Mouse (Mus musculus) kidney, adult 8-10 months (tissue): ENCODE measurements around the gene Ccl5.
"Not testable (repeated sequence)": the region's sequence is repeated elsewhere in the genome, so short reads cannot be mapped to it uniquely, and the experiment has no call there.

Experiments
- DNase-seq, 2 experiments: peaks; one replicate each; pipeline ENCODE4 v3.0.0; 2022

Gene Ccl5

DNA sequence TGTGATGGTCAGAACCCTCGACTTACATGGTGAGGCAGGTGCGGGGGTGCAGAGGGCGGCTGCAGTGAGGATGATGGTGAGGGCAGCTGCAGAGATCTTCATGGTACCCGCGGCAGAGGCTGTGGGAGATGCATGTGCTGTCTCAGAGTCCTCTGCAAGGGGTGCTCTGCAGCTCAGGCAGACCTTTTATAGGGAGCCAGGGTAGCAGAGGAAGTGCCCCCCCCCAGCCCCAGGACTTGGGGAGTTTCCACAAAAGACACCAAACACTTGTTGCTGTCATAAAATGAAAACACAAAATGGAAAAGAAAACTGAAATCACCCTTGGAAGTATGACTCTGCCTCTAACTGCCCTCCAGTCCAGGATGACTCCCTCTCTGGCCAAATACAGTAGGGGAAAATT lies at the start of gene Ccl5:
Gene Ccl5 (minus strand): TSS at position 159 of the 400 bp plus-strand sequence.
- DNase-seq, result no peak

DNA sequence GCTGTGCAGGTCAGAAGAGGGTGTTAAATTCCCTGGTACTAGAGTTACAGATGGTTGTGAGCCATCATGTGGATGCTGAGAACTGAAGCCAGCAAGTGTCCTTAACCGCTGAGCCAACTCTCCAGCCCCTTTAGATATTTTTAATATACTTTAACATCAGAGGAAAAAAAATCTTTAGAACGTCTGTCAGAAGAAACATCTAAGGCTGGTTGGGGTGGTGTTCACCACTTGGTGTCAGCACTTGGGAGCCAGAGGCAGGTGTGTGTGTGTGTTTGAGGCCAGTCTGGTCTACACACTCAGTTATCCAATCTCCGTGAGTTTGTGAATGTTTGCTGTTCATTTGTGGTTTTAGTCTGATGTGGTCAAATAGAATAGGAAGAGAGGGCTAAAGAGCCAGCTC lies 48.7 kb upstream of the Ccl5 start:
- DNase-seq, result no peak

DNA sequence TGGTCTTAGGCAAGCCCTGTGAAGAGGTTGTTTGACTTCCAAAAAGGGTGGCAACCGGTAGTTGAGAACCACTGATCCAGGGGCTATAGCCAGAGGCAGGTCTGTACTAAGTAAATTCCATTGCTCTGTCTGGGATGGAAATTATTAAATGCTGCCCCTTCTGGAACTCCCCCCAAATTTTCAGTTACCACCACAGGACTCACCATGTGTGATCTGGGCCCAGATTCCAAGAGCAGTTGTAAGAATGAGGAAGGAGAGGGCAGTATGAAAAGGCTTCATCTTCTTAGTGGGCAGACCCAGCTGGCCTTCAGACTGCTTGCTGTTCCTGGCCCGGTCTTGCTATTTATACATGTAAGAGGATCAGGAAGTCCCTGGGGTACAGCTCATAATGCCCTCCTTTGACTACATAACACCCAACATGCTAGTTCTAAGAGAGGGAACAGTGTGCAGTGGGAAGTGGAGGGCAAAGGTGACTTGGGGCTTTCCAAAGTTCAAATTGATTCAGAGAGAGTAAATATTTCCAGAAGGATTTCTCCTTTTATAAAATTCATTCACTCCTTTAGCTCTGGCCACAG lies 48.0 kb upstream of the Ccl5 start, which contains the start of gene Ccl9:
Gene Ccl9 (minus strand): TSS at position 451 of the 575 bp plus-strand sequence.
- no peak for DNase-seq

DNA sequence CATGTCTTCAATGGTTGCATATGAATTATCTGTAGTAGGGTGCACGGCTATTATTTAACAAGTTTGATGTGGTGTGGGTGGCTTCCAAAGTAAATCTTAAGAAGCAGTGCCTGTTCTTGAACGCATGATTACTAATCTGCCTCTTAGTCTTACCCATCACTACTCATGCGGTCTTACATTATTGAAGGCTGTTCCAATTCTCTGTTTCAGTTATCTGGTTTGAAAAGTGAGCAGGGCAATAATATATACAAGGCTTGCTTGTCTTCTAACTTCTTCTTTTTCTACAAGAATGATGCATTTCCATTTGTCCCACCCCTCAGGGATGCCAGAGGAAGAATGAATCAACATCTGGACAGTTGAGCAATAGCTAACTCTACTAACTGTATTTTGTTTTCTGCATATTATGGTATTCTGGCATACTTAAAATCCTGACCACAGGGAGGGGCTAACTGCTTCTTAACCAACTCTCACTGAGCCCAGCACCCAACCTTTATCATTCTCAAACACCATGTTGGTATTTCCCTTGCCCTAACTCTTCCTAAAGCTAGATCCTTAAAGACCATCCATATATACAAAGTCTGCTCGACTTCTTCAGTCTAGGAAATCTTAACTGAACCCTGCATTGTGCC lies 46.7 kb upstream of the Ccl5 start:
- DNase-seq, result no peak

DNA sequence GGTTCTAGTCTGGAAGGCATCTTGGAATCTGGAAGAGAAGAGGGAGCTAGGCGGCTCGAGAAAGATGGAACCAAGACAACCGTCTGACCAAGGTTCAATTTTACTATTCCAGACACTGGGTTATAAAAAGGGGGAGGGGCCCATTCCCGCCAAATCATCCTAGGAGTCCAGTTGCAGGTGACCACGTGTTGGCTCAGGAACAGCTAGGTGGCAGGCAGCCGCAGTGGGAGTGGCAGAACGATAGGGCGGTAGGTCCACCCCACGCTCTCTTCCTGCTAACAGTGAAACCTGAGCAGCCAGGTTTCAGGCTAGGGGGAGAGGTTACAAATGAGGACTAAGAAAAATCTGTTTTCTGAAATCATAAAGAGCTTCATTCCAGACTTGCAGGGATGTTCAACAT lies 42.5 kb upstream of the Ccl5 start:
- no peak for DNase-seq

DNA sequence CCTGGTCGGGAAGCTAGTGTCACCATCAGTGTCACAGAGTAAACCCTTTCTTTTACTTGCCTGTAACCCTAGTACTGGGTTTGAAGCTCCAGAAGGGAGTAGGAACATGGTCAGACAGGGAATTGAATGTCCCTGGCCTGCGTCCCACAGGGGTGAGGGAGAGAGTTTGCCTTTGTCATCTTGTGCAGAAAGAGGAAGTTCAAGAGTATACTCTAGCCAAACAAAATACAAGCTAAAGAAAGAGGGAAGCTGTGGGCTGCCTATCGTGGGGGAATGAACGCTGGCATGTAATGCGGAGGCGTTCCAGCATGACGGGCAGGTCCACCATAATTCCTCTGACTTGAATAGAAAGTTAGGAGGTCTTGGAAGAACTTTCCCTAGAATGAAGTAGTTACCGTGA lies 41.9 kb upstream of the Ccl5 start:
- DNase-seq, result peak in 1 of 2 experiments; percentile 26

DNA sequence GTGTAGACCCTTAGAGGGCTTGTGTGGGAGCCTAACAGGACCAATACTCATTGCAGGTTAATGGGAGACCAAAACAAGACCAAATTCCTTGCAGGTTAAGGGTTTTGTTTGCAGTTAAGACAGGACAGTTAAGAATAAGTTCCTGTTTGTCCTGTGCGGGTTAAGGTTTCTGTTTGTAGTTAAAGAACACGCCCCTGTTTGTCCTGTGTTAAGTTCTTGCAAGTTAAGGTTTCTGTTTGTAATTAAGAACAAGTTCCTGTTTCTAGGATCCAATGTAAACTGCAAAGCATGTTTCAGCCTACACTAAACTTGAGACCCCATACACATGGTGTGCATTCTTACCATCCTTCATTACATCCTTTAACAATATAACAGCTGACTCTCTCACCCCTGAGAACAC lies 39.9 kb upstream of the Ccl5 start:
- no peak for DNase-seq

DNA sequence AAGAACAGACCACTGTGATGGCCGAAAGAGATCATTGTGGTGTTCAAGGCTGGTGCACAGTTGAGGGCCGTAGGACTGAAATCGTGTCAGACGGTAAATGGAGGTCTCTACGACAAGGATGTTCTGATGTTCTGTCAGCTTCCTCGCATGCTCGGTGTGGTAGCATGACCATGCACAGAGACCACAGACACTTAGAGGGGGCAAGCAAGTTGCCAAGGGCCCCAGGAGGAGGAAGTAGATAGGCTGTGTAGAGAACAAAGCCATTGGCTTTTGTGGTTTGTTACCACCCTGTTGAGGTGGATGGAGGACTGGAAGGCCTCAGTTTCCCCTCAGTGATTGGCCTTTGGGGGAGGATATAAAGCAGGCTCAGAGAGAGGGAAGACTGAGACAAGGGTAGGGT lies 38.9 kb upstream of the Ccl5 start:
- DNase-seq, result no peak

DNA sequence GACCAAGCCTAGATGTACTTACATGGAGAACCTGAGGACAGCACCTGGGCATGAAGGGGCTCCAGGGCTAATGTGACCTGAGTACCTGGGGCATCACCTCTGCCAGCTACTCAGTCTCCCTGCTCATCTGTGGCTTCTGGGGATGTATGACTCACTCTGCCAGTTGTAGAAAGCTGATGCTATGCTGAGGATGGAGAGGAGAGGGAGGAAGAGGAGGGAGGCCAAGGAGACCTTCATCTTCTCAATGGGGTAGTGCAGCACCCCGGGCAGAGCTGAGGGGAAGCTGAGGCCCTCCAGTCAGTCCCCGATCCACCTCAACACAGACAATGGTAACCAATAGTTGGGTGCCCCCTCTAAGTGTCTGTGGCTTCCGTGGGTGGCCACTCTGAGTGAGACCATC lies 38.5 kb upstream of the Ccl5 start:
- DNase-seq, result no peak

DNA sequence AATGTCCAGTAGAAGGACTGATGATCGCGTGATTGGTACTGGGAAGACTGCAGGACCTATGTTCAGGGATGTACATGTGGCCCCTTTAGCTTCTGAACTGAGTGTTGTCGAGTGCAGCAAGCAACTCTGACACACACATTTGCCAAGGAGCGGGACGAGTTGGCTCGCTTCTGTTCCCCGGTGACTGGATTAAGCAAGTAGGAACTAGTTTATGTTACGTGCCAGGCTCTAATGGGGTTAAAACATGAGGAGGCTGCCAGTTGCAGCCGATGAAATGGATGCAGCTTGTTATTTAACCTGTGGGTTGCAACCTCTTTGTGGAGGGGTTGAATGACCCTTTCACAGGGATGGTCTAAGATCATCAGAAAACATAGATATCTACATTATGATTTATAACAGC lies 37.7 kb upstream of the Ccl5 start:
- DNase-seq, result no peak

DNA sequence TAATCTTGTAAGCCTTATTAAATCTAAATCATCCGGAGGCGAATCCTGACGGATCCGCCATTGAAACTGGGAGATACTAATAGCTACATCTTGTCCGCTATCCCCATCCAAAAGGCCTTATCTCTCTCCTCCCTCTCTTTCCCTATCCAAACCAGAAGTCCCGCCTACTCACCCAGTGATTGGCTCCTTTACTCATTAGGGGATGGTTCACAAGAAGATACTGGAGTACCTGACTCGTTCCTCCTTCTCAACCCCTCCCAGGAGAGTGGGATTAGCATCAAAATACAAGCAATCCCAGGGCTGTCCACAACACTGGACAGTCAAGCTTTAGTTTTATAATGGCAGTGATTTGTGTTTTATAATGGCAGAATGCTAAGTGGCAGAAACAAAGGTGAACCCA lies 37.0 kb upstream of the Ccl5 start:
- no peak for DNase-seq

DNA sequence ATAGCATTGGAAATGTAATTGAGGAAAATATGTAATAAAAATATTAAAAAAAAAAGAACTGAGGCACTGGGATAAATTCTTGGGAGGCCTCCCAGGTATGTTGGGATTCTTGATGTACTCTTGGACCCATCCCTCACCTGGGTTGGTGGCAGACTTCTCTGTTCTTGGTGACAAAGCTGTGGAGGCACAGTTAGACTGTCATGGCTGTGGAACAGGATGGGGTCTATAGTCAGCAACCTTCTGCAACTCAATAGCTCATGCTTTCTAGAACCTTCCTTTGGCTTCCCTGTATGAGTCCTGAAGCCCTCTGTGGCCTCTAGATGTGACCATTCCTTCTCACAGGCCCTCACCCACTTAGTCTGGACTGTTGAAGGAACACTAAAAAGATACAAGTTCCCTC lies 36.3 kb upstream of the Ccl5 start:
- DNase-seq, result no peak

DNA sequence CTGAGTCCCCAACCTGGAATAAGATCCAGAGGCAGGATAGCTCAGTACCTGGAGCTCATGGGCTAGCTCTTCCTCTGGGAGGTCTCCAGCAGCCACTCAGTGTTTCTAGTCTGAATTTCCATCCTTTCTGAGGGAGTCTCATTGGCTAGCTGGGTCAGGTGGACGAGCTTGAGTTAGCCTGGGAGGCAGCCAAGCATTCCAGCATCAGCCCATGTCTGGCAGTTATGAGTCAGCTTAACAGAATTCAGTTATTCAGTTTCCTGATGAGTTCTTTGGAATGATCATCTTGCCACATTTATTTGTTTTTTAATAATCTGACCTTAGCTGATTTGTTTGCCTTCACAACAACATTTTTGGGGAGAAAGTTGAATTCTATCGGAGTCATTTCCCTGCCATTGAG lies 33.4 kb upstream of the Ccl5 start:
- no peak for DNase-seq

DNA sequence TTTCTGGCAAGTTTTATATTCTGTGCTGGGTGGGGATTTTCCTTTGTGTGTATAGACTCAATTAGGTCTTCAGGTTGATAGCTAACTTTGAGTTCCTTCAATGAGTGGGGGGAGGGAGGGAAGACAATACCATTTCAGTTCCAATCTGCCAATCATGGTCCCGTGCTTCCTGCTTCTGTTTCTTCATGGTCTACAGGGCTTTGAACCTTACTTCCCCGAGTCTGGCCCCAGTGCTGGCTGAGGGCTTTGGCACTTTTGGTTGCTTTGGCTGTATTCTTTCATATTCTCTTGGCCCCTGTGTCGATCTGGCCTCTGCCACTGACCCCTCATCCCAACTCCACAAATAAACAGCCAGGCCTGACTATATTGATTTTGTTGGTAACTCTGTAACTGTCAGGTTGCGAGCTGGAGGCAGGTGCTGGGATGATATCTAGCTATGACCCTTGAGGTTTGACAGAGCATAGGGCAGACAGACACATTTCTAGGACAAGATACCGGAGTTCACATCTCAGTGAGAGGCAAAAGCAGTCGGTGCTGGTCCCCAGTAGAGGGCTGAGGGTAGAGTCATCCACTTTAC lies 32.1 kb upstream of the Ccl5 start:
- DNase-seq, result no peak

DNA sequence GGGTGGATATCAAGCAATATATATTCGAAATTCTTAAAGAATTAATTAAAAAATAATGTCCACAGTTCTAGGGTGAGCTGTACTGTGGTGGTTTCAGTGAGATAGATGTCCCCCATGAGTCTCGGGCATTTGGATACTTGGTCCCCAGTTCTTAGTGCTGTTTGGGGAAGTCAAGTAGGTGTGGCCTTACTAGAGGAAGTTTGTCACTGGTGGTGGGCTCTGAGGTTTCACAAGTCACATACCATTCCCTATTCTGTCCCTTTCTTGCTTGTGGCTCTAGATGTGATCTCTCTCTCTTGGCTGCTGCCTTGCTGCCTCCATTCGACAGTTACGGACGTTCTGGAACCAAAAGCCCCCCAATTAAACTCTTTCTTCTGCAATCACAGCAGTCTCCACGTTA lies 30.1 kb upstream of the Ccl5 start:
- DNase-seq, result no peak

DNA sequence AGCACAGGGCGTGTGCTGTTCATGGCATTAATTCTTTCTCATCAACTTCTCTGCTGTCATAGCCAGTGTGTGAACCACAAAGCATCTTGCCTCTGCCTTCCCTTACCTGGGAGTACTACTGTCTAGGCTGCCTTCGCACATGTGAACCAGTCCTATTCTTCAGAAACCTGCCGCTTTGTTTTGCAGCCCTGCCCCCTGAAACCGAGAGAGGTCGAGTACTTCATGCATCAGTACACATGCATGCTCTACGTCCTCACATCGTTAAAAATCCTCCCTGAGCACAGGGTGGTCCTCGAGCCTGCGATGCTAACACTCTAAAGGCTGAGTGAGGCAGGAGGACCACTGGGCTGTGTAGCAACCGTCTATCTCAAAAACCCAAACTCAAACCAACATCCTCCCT lies 26.8 kb upstream of the Ccl5 start:
- no peak for DNase-seq

DNA sequence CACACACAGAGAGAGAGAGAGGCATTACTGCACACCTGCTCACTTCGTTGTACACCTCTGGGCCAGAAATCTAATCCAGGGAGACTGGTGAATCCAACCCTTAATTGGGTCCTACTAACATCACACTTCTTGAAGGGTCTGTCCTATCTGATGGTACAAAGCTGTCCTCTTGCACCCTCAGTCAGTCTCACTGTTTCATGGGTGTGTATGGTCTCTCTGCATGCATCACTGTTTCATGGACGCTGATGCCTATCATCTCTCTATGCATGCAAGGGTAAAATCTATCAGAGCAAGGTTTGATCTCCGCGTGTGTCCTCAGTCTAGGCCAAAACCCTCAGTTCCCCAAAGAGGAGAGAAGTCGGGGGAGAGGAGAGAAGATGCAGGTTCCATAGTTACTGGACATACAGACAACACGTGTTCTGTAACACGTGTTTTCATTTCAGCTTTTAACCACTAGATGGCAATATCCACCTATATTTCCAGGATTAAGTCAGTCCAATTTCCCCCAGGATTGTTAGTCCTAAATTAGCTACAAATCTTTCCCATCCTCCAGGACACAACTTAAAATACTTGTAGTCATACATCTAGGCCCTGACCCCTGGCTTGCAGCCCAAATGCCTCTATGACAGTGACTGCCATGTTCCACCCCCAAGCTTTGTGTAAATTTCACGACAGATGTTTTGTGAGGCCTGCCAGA lies 25.9 kb upstream of the Ccl5 start:
- DNase-seq, result peak in 1 of 2 experiments; percentile 38

DNA sequence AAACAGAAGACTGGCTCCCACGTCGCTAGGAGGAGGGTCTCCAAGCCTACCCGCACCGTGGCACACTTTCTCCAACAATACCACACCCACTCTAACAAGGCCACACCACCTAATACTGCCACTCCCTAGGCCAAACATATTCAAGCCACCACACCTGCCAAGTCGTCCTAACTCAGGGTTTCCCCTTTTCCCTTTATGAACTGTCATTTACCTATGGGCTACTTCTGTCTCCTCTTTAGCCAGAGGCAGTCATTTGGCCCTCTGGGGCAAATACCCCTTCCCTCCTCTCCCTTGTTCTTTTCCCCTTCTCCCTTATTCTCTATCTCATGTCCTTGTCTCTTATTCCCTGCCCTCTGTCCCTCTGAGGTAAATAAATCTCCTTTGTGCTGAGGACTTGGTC lies 21.4 kb upstream of the Ccl5 start:
- DNase-seq, result no peak

DNA sequence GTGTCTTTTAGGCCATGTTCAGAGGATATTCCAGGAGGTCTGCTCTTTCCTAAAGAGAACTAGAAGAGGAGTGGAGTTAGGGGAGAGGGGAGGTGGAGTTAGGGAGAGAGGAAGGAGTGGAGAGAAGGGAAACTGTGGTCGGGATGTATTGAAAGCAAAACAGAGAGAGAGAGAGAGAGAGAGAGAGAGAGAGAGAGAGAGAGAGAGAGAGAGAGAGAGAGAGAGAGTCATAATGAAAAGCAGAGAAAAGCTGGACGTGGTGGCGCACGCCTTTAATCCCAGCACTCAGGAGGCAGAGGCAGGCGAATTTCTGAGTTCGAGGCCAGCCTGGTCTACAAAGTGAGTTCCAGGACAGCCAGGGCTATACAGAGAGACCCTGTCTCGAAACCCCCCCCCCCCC lies 20.7 kb upstream of the Ccl5 start:
- not testable (repeated sequence) for DNase-seq

DNA sequence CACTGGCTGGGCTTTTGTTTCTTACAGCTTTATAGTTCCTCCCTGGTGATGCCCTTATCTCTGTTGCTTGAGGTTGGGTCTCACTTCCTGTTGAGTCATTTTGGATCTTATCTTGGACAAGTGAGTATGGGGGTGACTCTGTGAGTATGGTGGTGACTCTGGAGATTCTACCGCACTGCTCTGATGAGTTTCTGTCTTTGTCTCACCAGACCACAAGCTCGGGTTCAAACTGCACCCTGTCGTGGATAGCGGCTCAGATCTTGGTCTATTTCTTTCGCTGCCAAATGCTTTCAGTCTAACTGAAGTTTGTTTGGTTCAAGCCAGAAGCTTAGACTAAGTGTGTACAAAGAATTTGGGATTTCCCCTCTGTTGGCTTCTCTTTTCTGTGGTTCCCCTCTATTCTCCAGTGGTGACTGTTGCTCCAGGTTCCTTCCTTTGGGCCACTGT lies 19.9 kb upstream of the Ccl5 start:
- no peak for DNase-seq

DNA sequence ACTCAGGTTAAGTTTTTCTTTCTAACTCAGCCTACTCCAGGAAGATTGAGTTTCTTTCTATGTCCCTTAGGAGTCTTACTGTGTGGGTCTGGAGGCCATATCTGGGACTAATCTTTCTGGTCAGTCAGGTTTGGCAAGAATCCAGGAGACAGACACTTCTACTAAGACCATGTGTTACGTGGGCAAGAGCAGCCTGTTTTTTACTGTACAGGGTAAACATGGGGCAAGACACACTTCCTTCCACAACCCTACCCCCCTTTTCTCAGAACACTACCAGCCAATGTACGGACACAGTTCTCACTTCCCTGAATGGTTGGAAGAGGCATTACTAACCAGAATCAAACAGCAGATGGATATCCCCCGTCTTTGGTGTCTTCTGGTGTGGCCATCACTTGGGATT lies 13.9 kb upstream of the Ccl5 start:
- no peak for DNase-seq

DNA sequence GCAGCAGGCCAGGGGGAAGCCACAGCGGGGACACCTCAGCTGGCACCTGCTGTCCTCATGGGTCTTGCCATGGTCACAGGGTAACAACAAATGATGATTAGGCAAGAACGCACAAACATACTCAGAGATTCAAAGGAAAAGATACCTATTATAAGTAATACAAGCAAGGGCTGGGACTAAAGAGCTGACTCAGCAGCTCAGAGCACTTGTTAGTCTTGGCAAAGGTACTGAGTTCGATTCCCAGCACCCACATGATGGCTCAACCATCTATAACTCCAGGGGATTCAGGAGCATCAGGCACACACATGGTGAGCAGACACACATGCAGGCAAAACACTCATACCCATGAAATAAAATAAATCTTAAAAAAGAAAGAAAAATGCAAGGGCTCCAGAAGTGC lies 11.1 kb upstream of the Ccl5 start:
- DNase-seq, result no peak

DNA sequence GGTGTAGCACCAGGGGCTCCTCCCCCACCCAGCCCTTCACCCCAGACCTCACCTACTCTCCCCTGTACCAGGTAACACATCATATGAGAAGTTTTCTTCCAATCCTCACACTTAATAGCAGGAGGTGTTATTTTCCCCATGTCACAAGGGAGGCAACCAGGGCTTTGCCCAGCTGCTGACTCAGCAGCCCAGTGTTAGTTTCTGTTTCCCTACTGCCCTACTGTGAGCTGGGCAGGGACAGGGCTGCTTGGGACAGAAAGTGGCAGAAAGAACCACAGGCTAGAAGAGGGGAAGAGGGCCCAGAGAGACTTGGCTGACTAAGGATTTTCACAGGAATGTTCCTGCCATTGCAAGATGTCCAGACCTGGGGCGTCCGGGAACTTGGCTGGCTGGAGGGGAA lies 10.6 kb upstream of the Ccl5 start:
- no peak for DNase-seq

DNA sequence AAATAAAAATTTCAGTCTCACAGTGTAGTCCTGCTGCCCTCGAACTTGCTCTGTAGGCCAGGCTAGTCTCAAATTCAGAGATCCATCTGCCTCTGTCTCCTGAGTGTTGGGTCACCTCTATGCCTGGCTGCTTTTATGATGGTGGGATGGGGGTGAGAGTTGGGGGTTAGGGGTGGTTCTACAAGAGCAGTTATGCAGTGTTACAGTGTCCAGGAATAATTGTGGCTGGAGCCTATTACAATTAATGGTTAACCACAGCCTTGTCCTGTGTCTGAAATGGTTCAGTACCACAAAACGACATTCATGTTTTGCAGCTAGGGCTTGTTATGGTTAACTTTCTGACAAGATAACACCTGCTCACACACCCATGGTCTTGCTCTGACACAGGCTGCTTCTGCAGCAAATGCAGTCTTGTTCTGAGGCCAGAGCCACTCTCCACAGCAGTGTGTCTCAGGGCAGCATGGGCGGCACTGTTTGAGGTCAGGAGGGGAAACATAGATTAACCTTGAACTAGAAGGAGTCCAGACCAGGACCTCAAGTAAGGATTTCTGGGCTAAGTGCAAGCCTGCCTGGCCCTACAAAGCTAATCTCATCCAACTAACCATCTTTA lies 8.5 kb upstream of the Ccl5 start:
- DNase-seq, result peak; percentile 7 to 68
